Mouse (Mus musculus): ENCODE results near the gene Vmac. TPM values are rescaled to one million over a fixed set of nuclear protein-coding genes. Genes with fewer than 3 reads are reported as not detected.

The Vmac gene
- total and polyA plus RNA-seq, 2 experiments from 2014 or later: 19.1 to 37.5 TPM

DNA sequence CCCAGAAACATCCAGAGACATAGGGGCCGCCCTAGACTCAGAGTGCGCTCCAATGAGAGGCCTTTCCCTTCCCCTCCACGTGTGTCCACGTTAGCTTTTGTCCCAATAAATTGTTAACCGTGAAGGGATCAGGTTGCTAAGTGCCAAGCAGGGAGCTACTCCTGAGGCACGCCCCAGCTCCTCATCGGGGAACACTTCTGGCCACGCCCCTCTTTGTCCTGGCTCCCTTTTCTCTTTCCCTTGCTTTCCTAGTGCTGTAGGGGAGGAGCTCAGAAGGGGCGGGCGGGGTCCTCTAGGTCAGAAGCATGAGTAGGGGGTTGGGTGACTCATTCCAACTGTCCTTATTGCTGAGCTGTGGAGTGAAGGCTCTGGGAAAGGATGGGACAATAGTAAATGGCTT lies 53.5 kb downstream of the Vmac start:
- no peaks in the 10 kb centered on the region for H3K27me3 ChIP-seq (ENCODE audit: insufficient read depth, low read length)
- H3K9ac ChIP-seq (replicated peaks; ENCODE audit: low read length): no peak overlapping the region
- H3K9me3 ChIP-seq (ENCODE audit: low read length): no peaks in the 10 kb centered on the region
- H3K4me3 ChIP-seq (ENCODE audit: low read length): no peak overlapping the region
- DNase-seq (ENCODE audit: low spot score) (no peak), ATAC-seq (no peak)
- H3K4me1 ChIP-seq (ENCODE audit: insufficient read depth, low read length): no peaks in the 10 kb centered on the region
- TF ChIP-seq CTCF (IDR thresholded peaks at IDR 0.05; ENCODE audit: low read depth): no peak
- no peak overlapping the region for H3K27ac ChIP-seq
- no peak overlapping the region for H3K4me2 ChIP-seq (ENCODE audit: low read depth, low read length)
- H3K36me3 ChIP-seq (ENCODE audit: insufficient read depth, low read length): no peaks in the 10 kb centered on the region
- WGBS: 9% methylated on average over 10 of the region's 10 CpGs

Other genes starting within 250 kb of the Vmac start
- gene Ptprs, start 241.5 kb downstream of the Vmac start, total RNA-seq (2014; rRNA removed): 869 and 913 TPM in 2 replicates
- 196 and 198 TPM in 2 replicates for gene Ptprs, start 241.5 kb downstream of the Vmac start, polyA plus RNA-seq (2015; fragmentation: Nextera tagmentation; extraction: Ambion mirVana)
- not detected in 2 replicates for gene Znrf4, start 205.6 kb downstream of the Vmac start, total RNA-seq (2014; rRNA removed)
- not detected in 2 replicates for gene Znrf4, start 205.6 kb downstream of the Vmac start, polyA plus RNA-seq (2015; fragmentation: Nextera tagmentation; extraction: Ambion mirVana)
- 0.10 and 0.54 TPM in 2 replicates for gene Gm20219, start 163.6 kb downstream of the Vmac start, total RNA-seq (2014; rRNA removed)
- 0.37 and 0.55 TPM in 2 replicates for gene Gm20219, start 163.6 kb downstream of the Vmac start, polyA plus RNA-seq (2015; fragmentation: Nextera tagmentation; extraction: Ambion mirVana)
- 34.1 and 45.2 TPM in 2 replicates for gene Safb2, start 133.4 kb downstream of the Vmac start, total RNA-seq (2014; rRNA removed)
- 48.4 and 52.5 TPM in 2 replicates for gene Safb2, start 133.4 kb downstream of the Vmac start, polyA plus RNA-seq (2015; fragmentation: Nextera tagmentation; extraction: Ambion mirVana)
- 40.8 and 47.0 TPM in 2 replicates for gene Safb, start 133.2 kb downstream of the Vmac start, total RNA-seq (2014; rRNA removed)
- 71.7 and 85.0 TPM in 2 replicates for gene Safb, start 133.2 kb downstream of the Vmac start, polyA plus RNA-seq (2015; fragmentation: Nextera tagmentation; extraction: Ambion mirVana)
- 65.8 and 79.7 TPM in 2 replicates for gene 2410015M20Rik, start 108.3 kb downstream of the Vmac start, total RNA-seq (2014; rRNA removed)
- 222 and 247 TPM in 2 replicates for gene 2410015M20Rik, start 108.3 kb downstream of the Vmac start, polyA plus RNA-seq (2015; fragmentation: Nextera tagmentation; extraction: Ambion mirVana)
- gene Rpl36, start 104.6 kb downstream of the Vmac start, total RNA-seq (2014; rRNA removed): 939 and 1,848 TPM in 2 replicates
- 1,254 and 1,260 TPM in 2 replicates for gene Rpl36, start 104.6 kb downstream of the Vmac start, polyA plus RNA-seq (2015; fragmentation: Nextera tagmentation; extraction: Ambion mirVana)
- 67.0 and 72.5 TPM in 2 replicates for gene Lonp1, start 91.1 kb downstream of the Vmac start, total RNA-seq (2014; rRNA removed)
- 38.6 and 39.7 TPM in 2 replicates for gene Lonp1, start 91.1 kb downstream of the Vmac start, polyA plus RNA-seq (2015; fragmentation: Nextera tagmentation; extraction: Ambion mirVana)
- 0.32 and 2.4 TPM in 2 replicates for gene Catsperd, start 89.9 kb downstream of the Vmac start, total RNA-seq (2014; rRNA removed)
- 1.2 and 1.3 TPM in 2 replicates for gene Catsperd, start 89.9 kb downstream of the Vmac start, polyA plus RNA-seq (2015; fragmentation: Nextera tagmentation; extraction: Ambion mirVana)
- 121 and 122 TPM in 2 replicates for gene Ranbp3, start 44.7 kb downstream of the Vmac start, total RNA-seq (2014; rRNA removed)
- 87.2 and 88.7 TPM in 2 replicates for gene Ranbp3, start 44.7 kb downstream of the Vmac start, polyA plus RNA-seq (2015; fragmentation: Nextera tagmentation; extraction: Ambion mirVana)
- 279 and 501 TPM in 2 replicates for gene Ndufa11, start 255 bp downstream of the Vmac start, total RNA-seq (2014; rRNA removed)
- 691 and 728 TPM in 2 replicates for gene Ndufa11, start 255 bp downstream of the Vmac start, polyA plus RNA-seq (2015; fragmentation: Nextera tagmentation; extraction: Ambion mirVana)
- gene Nrtn, start 39.5 kb upstream of the Vmac start, total RNA-seq (2014; rRNA removed): 12.9 and 15.7 TPM in 2 replicates
- gene Nrtn, start 39.5 kb upstream of the Vmac start, polyA plus RNA-seq (2015; fragmentation: Nextera tagmentation; extraction: Ambion mirVana): 4.3 TPM in 2 replicates
- gene Dus3l, start 46.7 kb upstream of the Vmac start, total RNA-seq (2014; rRNA removed): 79.0 and 96.5 TPM in 2 replicates
- gene Dus3l, start 46.7 kb upstream of the Vmac start, polyA plus RNA-seq (2015; fragmentation: Nextera tagmentation; extraction: Ambion mirVana): 85.9 and 90.0 TPM in 2 replicates
- gene Prr22, start 52.2 kb upstream of the Vmac start, total RNA-seq (2014; rRNA removed): 0.21 and 2.6 TPM in 2 replicates
- 0.46 and 0.87 TPM in 2 replicates for gene Prr22, start 52.2 kb upstream of the Vmac start, polyA plus RNA-seq (2015; fragmentation: Nextera tagmentation; extraction: Ambion mirVana)
- 4.9 and 9.8 TPM in 2 replicates for gene Rfx2, start 113.0 kb upstream of the Vmac start, total RNA-seq (2014; rRNA removed)
- 3.7 and 4.4 TPM in 2 replicates for gene Rfx2, start 113.0 kb upstream of the Vmac start, polyA plus RNA-seq (2015; fragmentation: Nextera tagmentation; extraction: Ambion mirVana)
- not detected in 2 replicates for gene Acsbg2, start 156.4 kb upstream of the Vmac start, total RNA-seq (2014; rRNA removed)
- gene Acsbg2, start 156.4 kb upstream of the Vmac start, polyA plus RNA-seq (2015; fragmentation: Nextera tagmentation; extraction: Ambion mirVana): not detected in 2 replicates
- not detected in 2 replicates for gene 1700061G19Rik, start 157.5 kb upstream of the Vmac start, total RNA-seq (2014; rRNA removed)
- gene 1700061G19Rik, start 157.5 kb upstream of the Vmac start, polyA plus RNA-seq (2015; fragmentation: Nextera tagmentation; extraction: Ambion mirVana): 0.34 and 0.35 TPM in 2 replicates
- 131 and 135 TPM in 2 replicates for gene Mllt1, start 217.4 kb upstream of the Vmac start, total RNA-seq (2014; rRNA removed)
- 46.7 and 52.0 TPM in 2 replicates for gene Mllt1, start 217.4 kb upstream of the Vmac start, polyA plus RNA-seq (2015; fragmentation: Nextera tagmentation; extraction: Ambion mirVana)

Data from hindbrain, postnatal 0 days (tissue).